Mouse (Mus musculus): Measurements from ENCODE around the gene Podxl2. TPM values are rescaled to one million over a fixed set of nuclear protein-coding genes. Genes with fewer than 3 reads are reported as not detected.

Gene Podxl2
- polyA plus RNA-seq, 1 experiment from 2014 or later: 36.3 TPM

DNA sequence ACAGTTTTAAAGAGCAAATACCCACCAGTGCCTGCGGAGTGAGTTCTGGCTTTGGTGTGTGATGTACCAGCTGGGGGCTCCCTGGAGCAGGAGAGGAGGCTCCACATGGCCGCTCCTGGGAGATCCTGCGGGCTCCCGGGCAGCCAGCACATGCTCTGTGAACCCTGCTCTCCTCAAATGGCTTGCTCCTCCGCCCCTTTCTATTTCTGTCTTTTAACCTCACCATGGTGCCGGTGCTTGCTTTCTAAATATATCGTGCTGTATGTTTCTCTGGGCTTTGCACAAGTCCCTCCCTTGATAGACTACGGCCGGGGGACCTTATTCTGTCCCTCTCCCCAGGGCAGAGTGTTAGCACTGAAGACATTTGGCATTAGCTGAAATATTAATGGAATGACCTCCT, 17.6 kb downstream of the Podxl2 start:
- Histone ChIP-seq H3K36me3 (ENCODE audit: control insufficient read depth, insufficient read depth) (no peaks in the 10 kb centered on the region; the same call in 1 of the 2 replicates), H3K4me2 (replicated peaks; ENCODE audit: low read depth) (no peak overlapping the region), H3K27ac (ENCODE audit: low read depth, low read length) (no peak overlapping the region), H3K4me3 (ENCODE audit: low read depth, low read length) (no peak overlapping the region), H3K27me3 (replicated peaks; ENCODE audit: control insufficient read depth, insufficient read depth, low read length) (no peaks in the 10 kb centered on the region), H3K9ac (ENCODE audit: low read depth, low read length) (no peak overlapping the region), H3K9me3 (ENCODE audit: control insufficient read depth) (no peaks in the 10 kb centered on the region), H3K4me1 (replicated peaks; ENCODE audit: control insufficient read depth, insufficient read depth, low read length) (no peaks in the 10 kb centered on the region)
- peak; percentile 54 for TF ChIP-seq CTCF (IDR thresholded peaks at IDR 0.05; ENCODE audit: low read depth)
- ATAC-seq: no peak
- 40% methylated on average over 9 of the region's 9 CpGs for WGBS

DNA sequence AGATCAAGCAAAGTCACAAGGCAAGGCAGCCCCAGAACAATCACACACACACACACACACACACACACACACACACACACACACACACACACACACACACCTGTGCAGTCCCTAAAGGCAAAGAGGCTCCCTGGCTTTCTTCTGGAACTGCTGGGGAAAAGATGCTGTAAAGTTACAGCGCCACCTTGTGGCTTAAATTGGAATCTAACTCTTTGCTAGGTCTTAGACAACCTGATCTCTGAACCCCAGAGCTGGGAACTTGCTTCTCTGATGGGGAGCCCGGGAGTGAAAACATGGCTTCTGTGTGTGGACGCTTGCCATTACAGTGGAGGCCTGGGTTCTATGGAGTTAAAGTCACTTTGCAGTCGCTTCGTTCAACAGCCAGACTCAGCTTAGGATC, 19.2 kb downstream of the Podxl2 start:
- Histone ChIP-seq H3K4me2 (replicated peaks; ENCODE audit: low read depth) (no peak overlapping the region), H3K27ac (ENCODE audit: low read depth, low read length) (no peak overlapping the region), H3K9me3 (ENCODE audit: control insufficient read depth) (no peaks in the 10 kb centered on the region), H3K9ac (ENCODE audit: low read depth, low read length) (no peak overlapping the region), H3K4me3 (ENCODE audit: low read depth, low read length) (no peak overlapping the region), H3K4me1 (replicated peaks; ENCODE audit: control insufficient read depth, insufficient read depth, low read length) (no peaks in the 10 kb centered on the region), H3K36me3 (ENCODE audit: control insufficient read depth, insufficient read depth) (no peaks in the 10 kb centered on the region; the same call in 1 of the 2 replicates), H3K27me3 (replicated peaks; ENCODE audit: control insufficient read depth, insufficient read depth, low read length) (no peaks in the 10 kb centered on the region)
- TF ChIP-seq CTCF (IDR thresholded peaks at IDR 0.05; ENCODE audit: low read depth): peak; percentile 87
- WGBS: 20% methylated on average over 5 of the region's 5 CpGs
- no peak; the same call in 1 of the 2 replicates for ATAC-seq

DNA sequence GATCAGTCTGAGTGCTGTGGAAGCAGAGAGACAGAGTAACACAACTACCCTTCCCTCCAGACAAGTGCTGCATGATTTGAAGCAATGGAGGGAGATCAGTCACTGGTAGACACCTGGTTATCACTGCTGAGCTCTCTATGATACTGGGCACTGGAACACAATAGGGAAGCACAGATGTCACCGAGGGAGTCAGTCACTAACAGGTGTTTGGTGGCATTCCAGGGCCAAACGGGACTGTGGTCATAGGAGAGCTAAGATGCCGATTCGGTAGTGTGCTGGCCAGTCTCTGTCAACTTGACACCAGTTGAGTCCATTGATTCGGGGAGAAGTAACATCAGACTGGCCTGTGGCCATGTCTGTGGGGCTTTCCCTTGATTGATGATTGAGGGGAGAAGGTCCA, 20.3 kb downstream of the Podxl2 start:
- no peak for TF ChIP-seq CTCF (IDR thresholded peaks at IDR 0.05; ENCODE audit: low read depth)
- Histone ChIP-seq H3K4me3 (ENCODE audit: low read depth, low read length) (no peak overlapping the region), H3K27ac (ENCODE audit: low read depth, low read length) (no peak overlapping the region), H3K4me1 (replicated peaks; ENCODE audit: control insufficient read depth, insufficient read depth, low read length) (no peaks in the 10 kb centered on the region), H3K9me3 (ENCODE audit: control insufficient read depth) (no peaks in the 10 kb centered on the region), H3K9ac (ENCODE audit: low read depth, low read length) (no peak overlapping the region), H3K4me2 (replicated peaks; ENCODE audit: low read depth) (no peak overlapping the region), H3K36me3 (ENCODE audit: control insufficient read depth, insufficient read depth) (no peaks in the 10 kb centered on the region), H3K27me3 (replicated peaks; ENCODE audit: control insufficient read depth, insufficient read depth, low read length) (no peaks in the 10 kb centered on the region)
- 78% methylated on average over 5 of the region's 5 CpGs for WGBS
- no peak for ATAC-seq

DNA sequence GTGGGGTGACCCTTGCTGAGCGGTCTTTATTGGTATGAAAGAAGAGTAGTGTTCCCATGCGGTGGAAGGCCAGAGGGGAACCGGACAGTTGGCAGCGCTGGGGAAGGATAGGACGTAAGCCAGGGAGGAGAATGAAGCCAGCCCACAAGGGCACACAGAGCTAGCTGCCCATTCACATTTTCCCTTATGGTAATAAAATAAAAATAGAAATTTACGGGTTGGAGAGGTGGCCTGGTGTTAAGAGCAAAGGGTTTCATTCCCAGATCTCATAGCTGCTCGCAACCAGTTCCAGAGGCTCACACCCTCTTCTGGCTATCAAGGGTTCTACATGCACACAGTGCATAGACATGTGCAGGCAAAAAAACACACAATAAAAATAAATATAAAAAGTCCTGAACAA, 24.8 kb downstream of the Podxl2 start:
- Histone ChIP-seq H3K4me2 (replicated peaks; ENCODE audit: low read depth) (no peak overlapping the region), H3K4me1 (replicated peaks; ENCODE audit: control insufficient read depth, insufficient read depth, low read length) (no peaks in the 10 kb centered on the region), H3K27me3 (replicated peaks; ENCODE audit: control insufficient read depth, insufficient read depth, low read length) (no peaks in the 10 kb centered on the region), H3K9me3 (ENCODE audit: control insufficient read depth) (no peaks in the 10 kb centered on the region), H3K9ac (ENCODE audit: low read depth, low read length) (no peak overlapping the region), H3K27ac (ENCODE audit: low read depth, low read length) (no peak overlapping the region), H3K36me3 (ENCODE audit: control insufficient read depth, insufficient read depth) (no peaks in the 10 kb centered on the region), H3K4me3 (ENCODE audit: low read depth, low read length) (no peak overlapping the region)
- no peak for ATAC-seq
- 88% methylated on average over 7 of the region's 7 CpGs for WGBS
- TF ChIP-seq CTCF (IDR thresholded peaks at IDR 0.05; ENCODE audit: low read depth): no peak

DNA sequence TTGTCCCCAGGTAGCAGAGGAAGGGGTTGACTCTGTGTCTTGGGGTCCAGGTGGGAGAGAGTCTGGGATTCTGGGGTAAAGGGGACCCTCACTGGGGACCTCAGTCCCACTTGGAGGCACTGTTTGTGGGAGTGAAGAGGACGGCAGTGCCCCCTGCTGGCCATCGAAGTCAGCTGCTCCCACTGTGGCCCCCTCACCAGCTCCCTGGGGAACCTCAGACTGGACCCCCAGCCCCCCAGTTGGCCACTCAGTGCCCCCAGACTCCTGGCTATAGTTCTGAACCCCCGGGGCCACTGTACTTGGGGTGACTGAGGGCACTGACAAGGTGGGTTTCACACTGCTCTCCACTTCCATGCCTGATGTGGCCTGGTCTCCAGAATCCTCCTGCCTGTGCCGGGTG, 25.6 kb downstream of the Podxl2 start:
- no peak overlapping the region for H3K4me2 ChIP-seq (replicated peaks; ENCODE audit: low read depth)
- H3K4me3 ChIP-seq (ENCODE audit: low read depth, low read length): no peak overlapping the region
- no peaks in the 10 kb centered on the region for H3K9me3 ChIP-seq (ENCODE audit: control insufficient read depth)
- no peak overlapping the region for H3K27ac ChIP-seq (ENCODE audit: low read depth, low read length)
- ATAC-seq: no peak
- H3K4me1 ChIP-seq (replicated peaks; ENCODE audit: control insufficient read depth, insufficient read depth, low read length): no peaks in the 10 kb centered on the region
- 57% methylated on average over 4 of the region's 4 CpGs for WGBS
- H3K36me3 ChIP-seq (ENCODE audit: control insufficient read depth, insufficient read depth): no peaks in the 10 kb centered on the region
- H3K9ac ChIP-seq (ENCODE audit: low read depth, low read length): no peak overlapping the region
- TF ChIP-seq CTCF (IDR thresholded peaks at IDR 0.05; ENCODE audit: low read depth): peak; percentile 72
- H3K27me3 ChIP-seq (replicated peaks; ENCODE audit: control insufficient read depth, insufficient read depth, low read length): no peaks in the 10 kb centered on the region

DNA sequence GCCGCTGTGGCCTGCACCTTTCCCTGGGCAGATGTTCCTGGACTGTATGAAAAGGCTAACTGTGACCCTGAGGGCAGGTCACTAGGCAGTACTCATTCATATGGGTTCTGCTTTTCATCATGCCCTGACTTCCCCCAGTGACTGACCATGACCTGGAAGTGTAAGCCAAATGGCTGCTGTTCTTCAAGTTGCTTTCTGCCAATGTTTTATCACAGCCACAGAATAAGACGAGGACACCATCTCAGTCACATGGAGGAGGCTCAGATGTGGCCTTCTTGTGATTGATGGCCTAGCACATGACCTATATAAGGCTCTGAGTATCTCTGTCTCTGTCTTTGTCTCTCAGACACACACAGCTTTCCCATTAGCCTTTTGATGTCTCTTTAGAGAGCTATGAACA, 27.3 kb downstream of the Podxl2 start:
- 74% methylated on average over 2 of the region's 2 CpGs for WGBS
- Histone ChIP-seq H3K4me3 (ENCODE audit: low read depth, low read length) (no peak overlapping the region), H3K4me2 (replicated peaks; ENCODE audit: low read depth) (no peak overlapping the region), H3K27ac (ENCODE audit: low read depth, low read length) (no peak overlapping the region), H3K27me3 (replicated peaks; ENCODE audit: control insufficient read depth, insufficient read depth, low read length) (no peaks in the 10 kb centered on the region), H3K9ac (ENCODE audit: low read depth, low read length) (no peak overlapping the region), H3K36me3 (ENCODE audit: control insufficient read depth, insufficient read depth) (no peaks in the 10 kb centered on the region), H3K4me1 (replicated peaks; ENCODE audit: control insufficient read depth, insufficient read depth, low read length) (no peaks in the 10 kb centered on the region), H3K9me3 (ENCODE audit: control insufficient read depth) (no peaks in the 10 kb centered on the region)
- ATAC-seq: no peak
- no peak for TF ChIP-seq CTCF (IDR thresholded peaks at IDR 0.05; ENCODE audit: low read depth)
